Mouse (Mus musculus): Measurements from ENCODE around the gene Pak2. TPM values are rescaled to one million over a fixed set of nuclear protein-coding genes. Genes with fewer than 3 reads are reported as not detected.
"Not testable (repeated sequence)": the region's sequence is repeated elsewhere in the genome, so short reads cannot be mapped to it uniquely, and the experiment has no call there.

The Pak2 gene
- polyA plus RNA-seq, 1 experiment from 2014 or later, result 38.1 TPM

DNA sequence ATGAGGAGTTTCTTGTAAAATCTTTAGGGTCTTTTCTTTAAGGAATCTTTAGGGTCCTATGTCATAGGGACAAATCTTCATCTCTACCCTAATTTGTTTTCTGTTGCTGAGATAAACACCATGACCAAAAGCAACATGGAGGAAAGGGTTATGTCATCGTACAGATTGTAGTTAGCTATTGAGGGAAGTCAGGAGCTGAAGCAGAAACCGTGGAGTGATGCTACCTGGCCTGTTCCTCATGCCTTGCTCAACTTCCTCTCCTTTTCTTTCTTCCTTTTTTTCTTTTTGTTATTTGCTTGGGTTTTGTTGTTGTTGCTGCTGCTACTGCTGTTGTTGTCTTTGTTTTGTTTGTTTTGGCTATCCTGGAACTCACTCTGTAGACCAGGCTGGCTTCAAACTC, 29.4 kb upstream of the Pak2 start:
- 96% methylated on average over 2 of the region's 2 CpGs for WGBS
- Histone ChIP-seq H3K36me3 (peaks cover 68% of the 10 kb centered on the region), H3K4me3 (no peak overlapping the region)

DNA sequence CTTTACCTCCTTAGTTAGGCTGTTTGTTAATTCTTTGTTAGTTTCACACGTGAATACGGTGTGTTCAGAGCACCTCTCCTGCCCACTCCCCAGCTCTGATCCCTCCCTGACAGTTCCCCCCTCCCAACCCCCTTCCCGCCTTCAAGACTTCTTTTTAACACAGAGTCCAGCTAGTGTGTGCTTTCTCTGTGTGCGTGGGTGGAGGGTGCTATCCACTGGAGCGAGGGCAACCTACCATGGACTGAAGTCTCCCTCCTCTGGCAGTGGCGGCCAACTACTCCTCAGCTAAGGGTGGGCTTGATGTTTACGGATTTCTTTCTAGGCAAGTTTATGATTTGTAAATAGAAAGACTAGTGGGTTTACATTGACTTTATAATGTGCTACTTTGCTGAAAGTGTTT, 29.0 kb upstream of the Pak2 start:
- H3K4me1 ChIP-seq, result no peaks in the 10 kb centered on the region
- H3K9me3 ChIP-seq (replicated peaks), result no peaks in the 10 kb centered on the region
- H3K4me3 ChIP-seq, result no peak overlapping the region
- H3K27me3 ChIP-seq (ENCODE audit: low read depth, poor library complexity, severe bottlenecking), result no peaks in the 10 kb centered on the region
- WGBS, result 84% methylated on average over 7 of the region's 7 CpGs
- no peak for DNase-seq (ENCODE audit: low spot score)
- no peak overlapping the region for H3K27ac ChIP-seq
- peaks cover 72% of the 10 kb centered on the region for H3K36me3 ChIP-seq

More for the DNA sequence above, 29.4 kb upstream of the Pak2 start:
- no peaks in the 10 kb centered on the region for H3K4me1 ChIP-seq
- DNase-seq (ENCODE audit: low spot score), result no peak
- no peaks in the 10 kb centered on the region for H3K9me3 ChIP-seq (replicated peaks)
- H3K27me3 ChIP-seq (ENCODE audit: low read depth, poor library complexity, severe bottlenecking), result no peaks in the 10 kb centered on the region
- no peak overlapping the region for H3K27ac ChIP-seq

DNA sequence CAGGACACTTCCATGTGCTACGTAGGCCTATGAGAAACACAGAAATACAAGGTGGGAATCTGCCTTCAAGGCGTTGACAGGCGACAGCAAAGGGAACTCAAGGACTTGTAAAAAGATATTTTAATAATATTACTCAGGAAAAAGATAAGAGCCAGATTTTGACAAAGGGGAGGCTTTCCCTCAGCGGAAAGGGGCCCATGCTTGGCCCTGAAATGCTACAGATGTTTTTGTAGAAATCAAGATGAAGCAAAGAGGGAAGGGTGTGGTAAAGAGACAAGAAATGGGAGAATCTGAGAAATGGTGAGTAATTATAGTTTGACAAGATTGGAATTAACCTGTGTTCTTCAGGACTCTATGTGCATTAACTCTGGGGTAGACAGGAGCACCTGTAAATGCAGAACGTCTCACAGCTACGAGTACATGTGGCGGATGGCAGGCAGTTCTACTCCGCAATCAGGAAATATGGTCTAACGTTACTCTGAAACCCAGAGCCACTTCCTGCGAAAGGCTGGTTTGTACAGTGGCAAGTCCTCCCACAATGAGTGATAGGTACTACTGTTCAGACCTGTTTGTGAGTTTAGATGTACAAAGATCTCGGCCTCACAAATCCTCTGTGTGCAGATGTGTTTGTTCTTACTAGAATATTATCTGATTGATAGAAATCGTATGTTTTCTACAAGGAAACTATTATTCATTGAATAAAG, 28.4 kb upstream of the Pak2 start:
- Histone ChIP-seq H3K27me3 (ENCODE audit: low read depth, poor library complexity, severe bottlenecking) (no peaks in the 10 kb centered on the region), H3K4me3 (no peak overlapping the region), H3K36me3 (peaks cover 79% of the 10 kb centered on the region), H3K4me1 (no peaks in the 10 kb centered on the region), H3K27ac (no peak overlapping the region), H3K9me3 (replicated peaks) (no peaks in the 10 kb centered on the region)
- 93% methylated on average over 12 of the region's 12 CpGs for WGBS
- no peak for DNase-seq (ENCODE audit: low spot score)

DNA sequence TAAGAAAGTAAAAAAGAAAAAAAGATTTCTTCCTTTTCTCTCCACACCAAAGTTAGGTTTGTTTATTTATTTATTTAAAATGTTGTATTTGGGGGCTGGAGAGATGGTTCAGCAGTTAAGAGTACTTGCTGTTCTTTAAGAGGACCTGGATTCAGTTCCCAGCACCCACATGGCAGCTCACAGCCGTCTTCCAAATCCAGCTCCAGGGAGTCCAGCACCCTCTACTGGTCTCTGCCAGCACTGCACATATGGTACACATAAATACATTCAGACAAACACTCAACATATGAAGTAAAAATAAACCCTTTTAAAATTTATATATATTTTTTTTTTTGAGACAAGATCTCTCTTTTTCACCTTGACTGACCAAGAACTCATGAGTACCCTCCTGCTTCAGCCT, 26.6 kb upstream of the Pak2 start:
- peaks cover 85% of the 10 kb centered on the region for H3K36me3 ChIP-seq
- H3K4me1 ChIP-seq, result no peaks in the 10 kb centered on the region
- WGBS, result 81% methylated on average over 1 of the region's 1 CpGs
- no peaks in the 10 kb centered on the region for H3K9me3 ChIP-seq (replicated peaks)
- no peak overlapping the region for H3K4me3 ChIP-seq
- DNase-seq (ENCODE audit: low spot score), result no peak
- no peak overlapping the region for H3K27ac ChIP-seq
- H3K27me3 ChIP-seq (ENCODE audit: low read depth, poor library complexity, severe bottlenecking), result no peaks in the 10 kb centered on the region

DNA sequence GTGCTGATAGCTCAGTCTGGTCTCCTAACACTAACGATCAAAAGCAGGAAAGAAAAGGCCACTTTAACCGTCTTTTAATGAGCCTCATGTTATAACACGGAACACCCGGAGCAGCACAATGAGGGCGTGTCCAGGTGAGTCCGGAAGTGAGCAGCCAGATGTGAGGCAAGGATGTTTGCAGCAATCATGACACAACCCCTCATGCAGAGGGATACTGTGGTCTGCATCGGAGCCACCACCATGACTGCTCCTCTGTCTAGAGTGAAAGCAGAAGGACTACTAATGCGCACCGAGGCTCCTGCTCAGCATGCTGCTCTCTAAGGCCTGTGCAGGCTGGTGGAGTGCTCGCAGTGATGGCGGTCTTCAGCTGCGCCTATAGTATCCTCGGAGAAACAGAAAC, 23.2 kb upstream of the Pak2 start:
- no peak overlapping the region for H3K4me3 ChIP-seq
- peaks cover 53% of the 10 kb centered on the region for H3K36me3 ChIP-seq
- H3K4me1 ChIP-seq, result peaks cover 15% of the 10 kb centered on the region
- no peak for DNase-seq (ENCODE audit: low spot score)
- no peaks in the 10 kb centered on the region for H3K9me3 ChIP-seq (replicated peaks)
- 91% methylated on average over 13 of the region's 13 CpGs for WGBS
- H3K27ac ChIP-seq, result no peak overlapping the region
- no peaks in the 10 kb centered on the region for H3K27me3 ChIP-seq (ENCODE audit: low read depth, poor library complexity, severe bottlenecking)

DNA sequence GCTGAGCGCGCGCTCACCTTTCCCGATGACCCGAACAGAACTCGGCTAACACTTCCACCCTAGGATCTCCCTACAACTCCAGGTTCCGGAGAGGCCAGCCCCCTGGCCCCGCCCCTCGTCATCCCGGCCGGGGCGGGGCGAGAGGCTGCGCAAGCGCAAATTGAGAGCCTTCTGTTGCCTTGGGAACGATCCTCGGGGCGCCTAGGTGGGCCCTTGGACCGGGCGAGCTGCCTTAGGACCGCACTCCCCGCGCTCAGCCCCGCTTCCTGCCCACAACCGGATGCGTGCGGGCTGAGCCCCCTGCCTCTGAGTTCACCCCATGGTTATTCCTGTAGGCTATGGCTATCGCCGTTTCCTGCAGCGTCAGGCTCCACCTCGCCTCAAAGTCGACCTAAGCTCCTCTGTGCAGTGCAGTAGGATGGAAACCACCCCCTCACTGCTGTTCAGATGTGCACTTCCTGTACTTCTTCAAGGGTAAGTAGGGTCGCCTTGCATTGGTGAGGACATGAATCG, 20.6 kb upstream of the Pak2 start, which contains the start of the genes Pigx and Cep19:
Gene Pigx (minus strand): TSS at position 103 of the 513 bp plus-strand sequence.
Gene Cep19 (plus strand): TSS at position 163 of the 513 bp plus-strand sequence.
- H3K9me3 ChIP-seq (replicated peaks), result no peaks in the 10 kb centered on the region
- no peaks in the 10 kb centered on the region for H3K27me3 ChIP-seq (ENCODE audit: low read depth, poor library complexity, severe bottlenecking)
- peaks cover 43% of the 10 kb centered on the region for H3K36me3 ChIP-seq
- DNase-seq (ENCODE audit: low spot score), result peak; percentile 94
- H3K4me3 ChIP-seq, result peak within 1 kb of the TSS; percentile 92
- WGBS, result under 1% methylated on average over 34 of the region's 34 CpGs
- H3K27ac ChIP-seq, result peak within 1 kb of the TSS; percentile 96
- H3K4me1 ChIP-seq, result peaks cover 15% of the 10 kb centered on the region

DNA sequence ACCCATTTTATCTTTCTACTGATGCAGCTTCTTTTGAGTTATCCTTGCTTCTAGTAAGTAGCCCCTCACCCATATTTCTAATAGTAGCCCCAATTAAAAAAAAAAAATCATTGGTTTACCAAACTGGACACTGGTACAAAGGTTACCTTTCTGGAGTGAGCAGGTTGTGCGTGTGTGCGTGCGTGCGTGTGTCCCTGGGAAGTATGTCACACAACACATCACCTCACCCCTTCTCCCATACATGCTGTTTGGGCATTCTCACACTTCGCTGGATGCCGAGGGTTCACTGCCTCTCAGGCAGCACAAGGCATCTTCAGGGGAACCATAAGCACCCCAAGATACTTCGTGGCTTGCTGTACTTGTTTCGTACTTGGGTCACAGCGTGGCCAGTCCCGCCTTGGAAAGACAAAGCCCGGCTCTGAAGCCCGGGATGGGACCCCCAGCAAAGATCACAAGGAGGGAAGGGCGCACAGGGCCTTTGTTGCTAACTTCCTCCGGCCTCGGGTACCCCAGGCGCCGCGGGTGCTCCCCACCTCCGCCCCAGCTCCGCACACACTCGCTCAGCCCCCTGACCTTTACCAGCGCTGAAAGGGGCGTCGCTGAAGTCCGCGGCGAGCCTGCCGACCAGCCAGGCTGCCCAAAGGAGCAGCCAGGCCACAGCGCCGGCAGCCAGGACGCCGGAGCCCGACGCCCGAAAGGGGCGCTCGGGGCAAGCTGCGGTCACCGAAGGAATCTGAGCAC, 19.9 kb upstream of the Pak2 start:
- Histone ChIP-seq H3K9me3 (replicated peaks) (no peaks in the 10 kb centered on the region), H3K36me3 (peaks cover 43% of the 10 kb centered on the region), H3K4me1 (peaks cover 15% of the 10 kb centered on the region), H3K27ac (peak overlapping the region; percentile 96), H3K27me3 (ENCODE audit: low read depth, poor library complexity, severe bottlenecking) (no peaks in the 10 kb centered on the region), H3K4me3 (peak overlapping the region; percentile 92)
- DNase-seq (ENCODE audit: low spot score), result no peak
- WGBS, result under 1% methylated on average over 39 of the region's 39 CpGs

DNA sequence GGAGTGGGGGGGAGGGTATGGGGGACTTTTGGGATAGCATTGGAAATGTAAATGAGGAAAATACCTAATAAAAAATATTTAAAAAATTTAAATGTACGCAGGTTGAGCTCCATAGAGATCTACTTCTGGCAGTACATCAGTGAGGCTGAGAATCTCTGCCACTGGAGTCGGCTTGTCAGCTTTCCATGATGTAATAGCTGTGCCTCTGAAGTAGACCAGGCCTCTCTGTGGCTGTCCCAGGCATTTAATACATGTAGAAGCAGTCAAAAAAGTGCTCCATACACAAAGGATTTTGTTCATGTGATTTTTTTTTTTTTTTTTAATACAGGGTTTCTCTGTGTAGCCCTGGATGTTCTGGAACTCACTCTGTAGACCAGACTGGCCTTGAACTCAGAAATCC, 18.6 kb upstream of the Pak2 start:
- H3K9me3 ChIP-seq (replicated peaks); H3K27ac ChIP-seq; H3K4me3 ChIP-seq; DNase-seq (ENCODE audit: low spot score); H3K27me3 ChIP-seq (ENCODE audit: low read depth, poor library complexity, severe bottlenecking): not testable (repeated sequence)
- 88% methylated on average over 2 of the region's 2 CpGs for WGBS
- peaks cover 33% of the 10 kb centered on the region for H3K36me3 ChIP-seq
- H3K4me1 ChIP-seq, result peaks cover 15% of the 10 kb centered on the region

DNA sequence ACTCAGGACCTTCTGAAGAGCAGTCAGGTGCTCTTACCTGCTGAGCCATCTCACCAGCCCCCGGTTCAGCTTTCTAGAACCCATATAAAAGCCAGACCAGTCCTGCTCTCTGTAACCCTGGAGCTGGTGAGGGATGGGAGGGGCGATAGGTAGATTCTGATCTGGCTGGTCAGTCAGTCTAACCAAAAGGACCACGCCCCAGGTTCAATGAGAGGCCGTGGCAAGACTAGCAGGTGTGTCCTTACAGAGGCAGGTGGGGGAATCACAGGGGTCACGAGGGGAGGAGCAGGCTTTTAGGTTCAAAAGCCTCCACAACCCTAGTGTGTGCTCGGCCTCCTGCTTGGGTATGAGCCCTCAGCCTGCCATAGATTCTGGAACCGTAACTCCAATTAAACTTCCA, 12.3 kb upstream of the Pak2 start:
- Histone ChIP-seq H3K9me3 (replicated peaks) (no peaks in the 10 kb centered on the region), H3K27me3 (ENCODE audit: low read depth, poor library complexity, severe bottlenecking) (no peaks in the 10 kb centered on the region), H3K4me3 (no peak overlapping the region), H3K4me1 (peaks cover 1% of the 10 kb centered on the region; the same call in 1 of the 2 replicates), H3K36me3 (peaks cover 83% of the 10 kb centered on the region), H3K27ac (no peak overlapping the region)
- DNase-seq (ENCODE audit: low spot score), result no peak
- WGBS, result 95% methylated on average over 7 of the region's 7 CpGs

DNA sequence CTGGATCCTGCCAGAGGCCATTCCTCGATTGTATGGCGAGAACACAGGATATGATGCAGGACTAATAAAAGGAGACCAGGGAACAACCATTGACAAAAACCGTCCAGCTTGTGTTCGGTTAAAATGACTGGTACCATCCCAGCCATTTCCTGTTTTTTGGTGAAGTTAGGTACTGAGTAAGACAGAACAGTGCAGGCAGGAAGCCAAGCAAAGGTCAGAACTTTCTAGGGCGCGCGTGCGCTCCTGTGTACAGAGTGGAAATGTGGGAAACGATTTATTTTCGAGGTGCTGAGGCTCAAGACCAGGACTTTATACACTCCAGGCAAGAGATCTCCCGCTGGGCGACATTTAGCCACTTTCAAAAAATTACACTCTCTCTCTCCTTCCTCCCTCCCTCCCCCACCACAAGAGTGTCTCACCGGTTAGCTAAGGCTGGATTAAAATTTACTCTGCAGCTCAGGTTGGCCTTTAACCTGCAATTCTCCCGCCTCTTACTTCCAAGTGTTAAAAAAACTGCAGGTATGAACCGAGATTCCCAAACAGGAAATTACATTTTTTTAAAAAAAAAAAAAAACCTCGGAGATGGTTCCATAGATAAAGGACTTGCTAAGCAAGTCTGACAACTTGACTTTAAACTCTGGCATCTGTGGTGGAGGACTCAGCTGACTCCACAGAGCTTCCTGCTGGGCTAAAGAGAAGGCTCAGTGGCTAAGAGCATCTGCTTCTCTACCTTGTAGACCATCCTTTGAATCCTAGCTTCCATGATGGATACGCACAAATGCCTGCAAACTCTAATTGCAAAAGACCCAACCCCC, 8.7 kb upstream of the Pak2 start:
- WGBS, result 87% methylated on average over 17 of the region's 17 CpGs
- H3K36me3 ChIP-seq, result peaks cover 94% of the 10 kb centered on the region

DNA sequence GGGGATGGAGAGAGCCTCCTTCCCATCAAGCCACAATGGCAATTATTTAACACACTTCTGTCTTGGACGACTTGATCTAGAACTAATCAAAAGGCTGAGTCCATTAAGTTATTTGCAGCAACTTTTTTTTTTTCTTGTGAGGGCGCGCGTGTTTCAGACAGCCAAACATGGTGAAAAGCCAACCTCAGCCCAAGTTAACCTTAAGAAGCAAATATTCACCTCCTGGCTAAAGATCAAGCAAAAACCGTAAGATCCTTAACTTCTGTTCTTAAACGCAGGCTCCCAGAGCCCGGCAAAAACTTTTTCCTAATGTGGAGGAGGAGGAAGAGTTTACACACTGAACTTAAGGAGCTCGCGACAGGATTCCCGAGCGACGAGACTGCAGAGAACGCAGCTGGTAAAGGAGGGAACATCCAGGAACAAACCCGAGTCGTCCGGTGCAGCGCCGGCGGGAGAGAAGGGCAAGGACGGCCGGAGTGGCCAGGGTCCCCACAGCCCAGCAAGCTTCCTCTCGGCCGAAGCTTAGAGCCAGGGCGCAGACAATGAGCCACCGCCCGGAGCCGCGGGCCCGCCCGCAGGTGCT, 643 bp downstream of the Pak2 start:
- Histone ChIP-seq H3K9me3 (replicated peaks) (no peaks in the 10 kb centered on the region), H3K27ac (peak overlapping the region; percentile 99)
- under 1% methylated on average over 30 of the region's 30 CpGs for WGBS

More for the DNA sequence above, 8.7 kb upstream of the Pak2 start:
- DNase-seq (ENCODE audit: low spot score), result no peak
- no peaks in the 10 kb centered on the region for H3K9me3 ChIP-seq (replicated peaks)
- H3K27ac ChIP-seq, result no peak overlapping the region
- H3K4me3 ChIP-seq, result no peak overlapping the region
- H3K4me1 ChIP-seq, result peaks cover 4% of the 10 kb centered on the region; the same call in 1 of the 2 replicates
- H3K27me3 ChIP-seq (ENCODE audit: low read depth, poor library complexity, severe bottlenecking), result no peaks in the 10 kb centered on the region

DNA sequence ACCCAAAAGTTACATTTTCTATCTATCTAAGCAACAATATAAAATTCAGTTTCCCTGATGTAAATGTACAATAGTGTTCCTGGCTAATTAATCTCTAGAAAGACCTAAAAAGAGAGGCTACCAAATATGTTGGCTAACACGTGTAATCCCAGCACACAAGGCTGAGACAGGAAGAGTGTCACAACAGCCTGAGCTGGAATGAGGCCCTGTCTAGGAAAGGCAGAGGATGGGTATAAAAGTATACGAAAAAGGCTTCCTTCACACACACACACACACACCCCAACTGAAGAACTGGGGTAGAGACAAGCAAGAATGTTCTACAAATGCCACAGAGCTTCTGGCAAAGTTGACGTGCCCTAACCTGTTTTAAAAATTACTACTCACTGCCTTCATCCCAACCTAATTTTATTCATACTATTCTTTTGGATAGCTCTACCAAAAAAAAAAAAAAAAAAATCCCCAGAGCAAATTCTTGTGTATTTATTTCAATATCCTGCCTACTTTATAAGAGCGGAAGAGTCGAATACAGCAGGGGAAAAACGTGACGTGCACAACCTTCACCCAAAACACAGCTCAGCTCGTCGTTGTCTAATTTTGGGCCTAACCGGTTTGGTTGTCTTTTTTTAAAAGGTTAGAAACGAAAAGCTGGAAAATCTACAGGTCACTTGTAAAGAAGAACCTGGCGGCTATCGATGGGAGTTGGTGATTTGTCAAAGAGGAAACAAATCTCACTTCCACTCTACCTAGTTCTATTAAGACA, 1.3 kb downstream of the Pak2 start:
- peaks cover 23% of the 10 kb centered on the region for H3K36me3 ChIP-seq
- 19% methylated on average over 13 of the region's 13 CpGs for WGBS
- no peaks in the 10 kb centered on the region for H3K27me3 ChIP-seq (ENCODE audit: low read depth, poor library complexity, severe bottlenecking)
- H3K4me3 ChIP-seq, result peak overlapping the region; percentile 96
- DNase-seq (ENCODE audit: low spot score), result no peak
- H3K4me1 ChIP-seq, result peaks cover 19% of the 10 kb centered on the region
- H3K27ac ChIP-seq, result peak overlapping the region; percentile 99
- no peaks in the 10 kb centered on the region for H3K9me3 ChIP-seq (replicated peaks)

More for the DNA sequence above, 643 bp downstream of the Pak2 start:
- peaks cover 23% of the 10 kb centered on the region for H3K36me3 ChIP-seq
- H3K27me3 ChIP-seq (ENCODE audit: low read depth, poor library complexity, severe bottlenecking), result no peaks in the 10 kb centered on the region
- peaks cover 19% of the 10 kb centered on the region for H3K4me1 ChIP-seq
- peak overlapping the region; percentile 96 for H3K4me3 ChIP-seq
- DNase-seq (ENCODE audit: low spot score), result peak; percentile 82

All from limb, embryonic 10.5 days (tissue).